Mouse (Mus musculus) E14TG2a.4 (cell line): Measurements from ENCODE around the gene Tbc1d2b.

Experiments
- CTCF ChIP-seq: conservative IDR thresholded peaks from 2 replicates; pipeline ENCODE4 v1.5.1; 2014; ENCODE audit warnings: low read length
- NANOG ChIP-seq: IDR thresholded peaks from 2 replicates; pipeline ENCODE4 v1.6.1; 2014; ENCODE audit warnings: borderline replicate concordance, low read length, mixed read lengths
- POU5F1 ChIP-seq: IDR thresholded peaks from 2 replicates; pipeline ENCODE4 v1.6.1; 2014; ENCODE audit warnings: low read length, borderline replicate concordance

- TF ChIP-seq CTCF (no peak), NANOG (no peak), POU5F1 (no peak)
Measured at GRCm38 (mm10) chr9:90169965-90170364, 100.6 kb downstream of the Tbc1d2b start.
